Mouse (Mus musculus) gastrocnemius, adult 18-20 months (tissue): ENCODE measurements around the gene Sema5a. TPM values are rescaled to one million over a fixed set of nuclear protein-coding genes. Genes with fewer than 3 reads are reported as not detected.
A peak's percentile ranks its signal among the peaks of the same experiment; 100 is the strongest.

Source experiments
- DNase-seq: peaks from one replicate; pipeline ENCODE4 v3.0.0; 2021; ENCODE audit warnings: low spot score
- total RNA-seq, 2 experiments: library from RNA; stranded (reverse); gene quantifications; 2 replicates each; pipeline ENCODE4 v1.2.3; 2021

Gene Sema5a
- total RNA-seq, 2 experiments from 2014 or later = 2.3 to 2.9 TPM

DNA sequence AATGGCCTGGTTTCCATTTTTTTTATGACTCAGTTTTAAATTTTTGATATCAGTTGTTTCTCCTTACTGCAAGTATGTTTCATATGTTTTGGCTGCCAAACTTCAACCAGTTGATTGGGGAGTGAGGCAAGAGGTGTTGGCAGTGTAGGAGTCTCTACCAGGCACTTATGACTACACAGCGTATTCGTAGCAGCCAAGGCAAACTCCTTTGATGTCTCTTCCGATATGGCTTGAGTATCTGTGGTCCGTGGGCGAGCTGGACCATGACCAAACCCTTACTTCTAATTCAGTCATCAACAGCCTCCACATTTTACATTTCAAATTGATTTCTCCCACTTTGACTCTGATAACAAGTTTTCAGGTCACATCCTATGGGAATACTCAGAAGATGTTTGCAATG lies 52.7 kb downstream of the Sema5a start:
- DNase-seq = no peak

DNA sequence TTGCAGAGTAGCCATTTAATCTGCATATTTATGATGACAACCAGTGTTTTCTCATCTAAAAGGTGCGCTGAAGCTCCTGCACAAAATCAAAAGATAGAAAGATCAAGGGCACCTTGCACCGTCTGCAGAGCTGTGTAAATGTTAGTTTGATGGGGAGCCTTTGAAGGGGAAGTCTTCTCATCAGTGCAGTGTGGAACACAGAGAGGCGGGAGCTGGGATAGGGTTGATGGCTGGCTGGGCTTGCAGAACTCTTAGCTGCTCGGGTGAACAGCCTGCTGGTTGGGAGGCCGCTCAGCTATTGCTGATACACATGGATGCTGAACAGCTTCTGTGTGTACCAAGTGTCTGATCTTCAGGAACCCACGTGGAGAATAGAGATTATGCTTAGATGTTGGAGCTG lies 53.9 kb downstream of the Sema5a start:
- no peak for DNase-seq

DNA sequence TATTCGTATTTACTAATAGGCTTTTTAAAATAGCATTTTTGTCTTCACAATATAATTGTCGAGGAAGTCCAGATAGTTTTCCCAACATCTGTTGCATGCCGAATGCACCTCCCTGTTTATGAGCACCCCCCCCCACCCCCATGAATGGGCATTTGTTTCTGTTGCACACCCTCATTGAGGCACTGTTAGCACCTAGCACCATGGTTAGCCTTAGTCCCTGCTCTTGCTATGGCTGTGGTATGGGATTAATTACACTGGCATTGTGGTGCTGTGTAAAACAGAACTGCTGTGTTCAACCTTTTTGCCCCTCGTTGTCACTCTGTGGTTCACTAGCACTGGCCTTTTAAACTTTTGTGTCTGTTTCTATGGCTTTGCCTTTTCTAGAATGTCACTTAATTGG lies 56.4 kb downstream of the Sema5a start:
- no peak for DNase-seq

DNA sequence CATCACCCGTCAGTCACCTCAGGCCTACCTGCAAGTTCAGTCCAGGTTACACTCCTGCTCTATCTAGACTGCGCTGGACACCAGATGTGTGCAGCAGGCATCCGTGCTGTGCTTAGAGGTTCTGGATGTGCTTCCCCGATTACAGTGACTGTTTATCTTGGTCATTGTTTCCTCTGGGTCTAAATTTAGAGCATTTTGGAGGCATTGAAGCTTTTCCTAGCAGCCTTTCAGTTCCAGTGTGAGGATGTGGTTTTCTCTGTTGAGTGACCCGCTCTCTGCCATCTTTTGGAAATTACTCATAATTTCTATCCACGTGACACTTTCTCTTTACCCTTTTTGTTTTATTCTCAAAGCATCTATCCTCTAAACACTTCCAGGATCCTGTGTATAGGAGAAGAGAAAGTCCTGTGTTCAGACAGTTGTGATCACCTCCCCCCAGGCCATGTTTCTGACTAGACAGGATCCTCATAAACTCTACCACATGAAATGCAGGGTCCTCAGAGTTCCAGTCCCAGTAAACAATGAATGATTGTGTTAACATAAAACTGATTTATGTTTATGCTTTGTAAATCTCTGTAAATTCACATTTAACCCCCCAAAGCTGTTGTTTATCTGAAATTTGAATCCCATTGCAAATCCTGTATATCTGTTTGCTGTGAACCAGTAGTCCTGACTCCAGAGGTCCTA lies 62.1 kb downstream of the Sema5a start:
- no peak for DNase-seq

DNA sequence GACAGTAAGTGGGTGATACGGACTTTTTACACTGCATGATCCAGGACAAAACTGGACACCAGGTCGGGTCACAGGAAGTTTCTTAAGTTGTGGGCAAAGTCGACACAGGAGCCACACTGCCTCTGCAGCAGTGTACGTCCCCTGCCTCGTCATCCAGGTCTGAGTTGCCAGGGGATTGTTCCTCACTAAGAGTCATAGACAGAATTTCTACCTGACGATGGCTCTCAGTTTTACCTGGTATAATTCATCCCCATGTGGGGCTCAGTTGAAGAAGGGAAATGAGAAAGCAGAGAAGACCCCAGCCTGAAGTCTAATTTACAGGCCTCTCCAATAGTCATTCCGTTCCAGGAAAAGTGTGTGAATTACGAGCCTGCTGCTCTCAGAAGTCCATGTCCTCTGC lies 66.2 kb downstream of the Sema5a start:
- DNase-seq = no peak

DNA sequence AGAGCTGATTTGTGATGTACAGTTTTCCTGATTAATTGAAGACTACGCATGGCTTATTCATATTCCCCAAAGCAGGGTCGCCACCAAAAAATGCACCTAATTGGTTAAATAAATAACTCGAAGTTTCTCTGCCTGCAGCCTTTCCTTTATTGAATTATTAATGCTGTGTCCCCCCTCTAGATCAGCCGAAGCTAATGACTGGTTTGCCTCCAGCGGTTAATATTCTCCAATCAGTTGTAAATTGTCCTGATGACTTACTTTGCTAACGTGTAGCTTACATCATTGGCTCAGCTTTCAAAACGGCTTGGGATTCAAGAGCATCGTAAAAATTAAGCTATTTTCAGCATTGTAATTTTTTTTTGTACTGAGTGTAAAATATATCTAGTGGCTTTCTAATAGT lies 66.7 kb downstream of the Sema5a start:
- no peak for DNase-seq

DNA sequence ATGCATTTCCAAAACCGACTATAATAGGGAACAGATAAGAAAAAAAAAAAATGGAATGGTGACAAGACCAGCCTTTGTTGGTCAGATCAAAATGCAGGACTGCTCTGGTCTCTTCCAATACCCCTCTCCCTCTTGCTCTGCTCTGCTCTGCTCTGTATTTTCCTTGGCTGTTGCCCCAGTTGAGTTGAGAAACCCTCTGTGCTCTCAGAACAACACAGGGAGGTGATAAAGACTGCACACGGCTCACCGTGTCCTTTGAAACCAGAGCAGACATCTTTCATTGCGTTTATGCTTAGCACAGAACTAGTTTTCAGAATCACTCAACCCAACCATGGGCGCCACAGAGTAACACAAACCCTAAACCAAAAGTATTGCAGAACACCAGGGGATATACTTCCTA lies 72.5 kb downstream of the Sema5a start:
- no peak for DNase-seq

DNA sequence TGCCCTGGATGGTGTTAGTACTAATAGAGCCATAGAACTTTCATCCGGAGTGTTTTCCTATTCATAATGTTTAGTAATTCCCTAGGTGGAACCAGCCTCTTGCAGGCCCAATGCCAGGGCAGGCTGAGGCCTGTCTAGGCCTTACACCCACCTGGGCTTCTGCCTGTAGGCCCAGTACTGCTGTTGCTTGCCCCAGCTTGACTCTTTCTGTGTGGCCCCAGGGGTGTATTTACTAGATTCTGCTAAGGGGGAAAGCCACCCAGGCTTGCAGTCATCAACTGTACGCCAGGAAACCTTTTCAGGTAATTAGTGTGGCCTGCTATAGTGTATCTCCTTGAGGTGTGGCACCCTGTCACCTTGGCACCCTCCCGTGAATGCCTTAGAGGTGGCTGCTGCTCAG lies 76.1 kb downstream of the Sema5a start:
- no peak for DNase-seq

DNA sequence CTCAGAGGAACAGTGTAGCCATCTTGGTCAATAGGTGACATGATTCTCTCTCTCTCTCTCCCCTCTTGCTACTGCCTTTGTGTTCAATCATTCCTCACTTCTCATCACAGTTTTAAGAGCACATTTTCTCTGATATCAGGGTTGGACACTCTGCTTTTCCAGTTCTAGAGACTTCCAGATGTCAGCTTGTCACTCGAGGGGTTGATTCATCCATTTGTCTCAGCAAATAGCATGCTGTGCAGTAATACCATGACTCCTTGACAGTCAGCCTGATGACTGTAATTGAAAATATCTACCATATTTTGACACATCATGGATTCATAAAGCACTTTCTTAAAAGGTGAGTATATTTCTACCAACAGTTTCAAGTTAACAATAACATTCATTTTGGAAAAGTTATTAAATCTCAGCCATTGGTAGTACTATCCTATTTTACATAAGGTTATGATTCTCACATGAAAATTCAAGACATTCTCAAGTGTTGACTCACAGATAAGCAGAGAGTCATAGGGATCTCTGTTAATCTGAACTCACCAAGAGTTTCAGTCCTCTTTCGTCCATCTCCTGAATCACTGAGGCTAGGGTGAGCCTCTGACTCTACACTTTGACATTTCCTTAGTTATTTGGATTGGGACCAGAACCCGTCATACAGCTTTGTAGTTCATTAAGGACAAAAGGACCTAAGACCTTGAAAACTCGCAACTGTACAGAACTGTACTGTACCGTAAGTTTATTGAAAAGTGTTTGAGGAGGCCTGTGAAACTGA lies 78.0 kb downstream of the Sema5a start:
- no peak for DNase-seq

DNA sequence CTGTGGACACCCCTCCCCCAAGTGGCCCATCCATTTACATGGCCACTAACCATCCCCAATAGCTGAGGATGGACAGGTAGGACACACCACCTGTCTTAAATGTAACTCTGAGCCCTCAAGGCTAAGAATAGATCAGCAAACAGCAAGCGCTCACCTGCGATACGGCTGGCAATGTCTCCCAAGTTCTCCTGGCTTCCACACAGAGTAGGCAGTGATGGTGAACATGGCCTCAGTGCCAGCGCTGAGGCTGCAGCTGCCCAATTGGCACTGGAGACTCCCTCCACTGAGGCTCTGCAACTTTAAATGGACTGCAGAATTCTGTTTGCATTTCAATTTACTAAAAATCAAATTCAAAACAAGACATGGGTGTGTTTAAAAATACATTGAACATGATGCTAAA lies 78.6 kb downstream of the Sema5a start:
- DNase-seq = no peak

DNA sequence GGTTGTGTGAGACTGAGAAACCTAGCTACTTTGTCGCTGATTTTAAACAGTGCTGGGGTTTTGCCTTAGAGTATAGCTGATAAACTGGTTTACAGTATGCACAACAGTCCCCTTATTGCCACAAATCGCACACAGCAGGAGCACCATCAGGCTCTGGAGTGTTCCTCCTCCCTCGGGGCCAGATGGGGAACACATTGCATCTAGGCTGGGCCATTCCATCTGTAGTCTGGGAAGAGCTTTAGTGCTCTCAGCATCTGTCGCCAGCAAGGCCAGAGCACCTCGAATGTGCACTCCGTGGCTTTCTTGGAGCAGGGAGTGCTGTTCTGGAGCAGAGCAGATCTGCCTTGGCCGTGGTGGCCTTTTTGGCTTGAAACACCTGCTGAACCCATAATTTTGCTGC lies 79.5 kb downstream of the Sema5a start:
- DNase-seq = peak; percentile 17

DNA sequence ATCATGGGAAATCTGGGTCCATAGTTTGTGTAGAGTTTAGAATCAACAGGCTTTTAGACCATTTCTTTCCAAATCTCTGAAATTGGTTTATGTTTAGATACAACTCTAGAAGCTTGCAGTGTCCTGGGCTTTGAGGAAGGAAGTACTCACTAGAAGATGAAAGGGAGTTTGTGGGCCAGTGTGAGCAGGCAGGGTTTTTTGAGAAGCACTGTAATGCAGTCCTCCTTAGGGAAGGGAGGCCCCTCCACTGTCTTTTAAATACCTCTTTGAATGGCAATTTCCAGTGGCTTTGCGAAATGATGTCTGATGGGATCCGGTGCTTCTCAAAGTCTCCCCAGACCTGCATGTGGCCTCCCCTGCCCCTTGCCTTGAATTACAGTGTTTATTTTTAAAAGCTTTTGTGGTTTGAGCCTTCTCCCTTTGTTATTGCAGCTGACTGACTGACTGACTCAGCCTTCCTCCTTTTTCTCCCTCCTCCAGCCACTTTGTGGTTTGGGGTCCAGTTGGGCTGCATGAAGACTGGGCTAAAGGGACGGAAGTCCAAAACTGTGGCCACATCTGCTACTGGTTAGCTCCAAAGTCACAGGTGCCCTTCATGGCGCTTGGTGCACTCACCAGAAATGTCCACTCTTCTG lies 83.9 kb downstream of the Sema5a start:
- DNase-seq = no peak

DNA sequence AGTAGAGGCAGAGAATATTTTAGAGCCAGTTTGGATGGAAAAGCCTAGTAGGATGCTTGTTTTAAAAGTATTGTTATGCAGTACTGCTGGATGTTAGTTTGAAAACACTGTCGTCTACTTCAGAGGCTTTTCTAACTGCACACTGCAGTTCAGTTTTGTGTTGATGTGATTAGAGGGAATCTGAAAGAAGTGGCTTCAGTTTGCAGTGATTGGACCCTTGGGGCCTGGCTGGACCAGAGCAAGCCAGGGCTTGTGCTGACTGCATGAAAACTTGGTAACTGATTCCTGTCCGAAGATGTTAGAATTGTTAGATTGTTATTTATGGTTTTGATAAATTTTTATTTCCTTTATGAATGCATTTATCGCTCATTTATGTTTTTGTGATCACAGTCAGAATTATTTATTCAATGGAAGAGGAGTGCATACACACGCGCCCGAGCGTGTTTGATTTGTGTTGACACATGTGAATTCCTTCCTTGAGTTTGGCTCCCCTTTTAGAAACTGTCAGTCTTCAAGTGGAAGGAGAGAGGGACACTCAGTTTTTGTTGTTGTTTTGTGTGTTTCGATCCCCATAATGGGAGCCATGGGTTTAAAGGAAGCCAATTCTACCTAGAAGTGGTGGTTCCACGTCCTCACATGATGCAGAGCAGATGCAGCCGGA lies 85.2 kb downstream of the Sema5a start:
- peak; percentile 22 for DNase-seq

DNA sequence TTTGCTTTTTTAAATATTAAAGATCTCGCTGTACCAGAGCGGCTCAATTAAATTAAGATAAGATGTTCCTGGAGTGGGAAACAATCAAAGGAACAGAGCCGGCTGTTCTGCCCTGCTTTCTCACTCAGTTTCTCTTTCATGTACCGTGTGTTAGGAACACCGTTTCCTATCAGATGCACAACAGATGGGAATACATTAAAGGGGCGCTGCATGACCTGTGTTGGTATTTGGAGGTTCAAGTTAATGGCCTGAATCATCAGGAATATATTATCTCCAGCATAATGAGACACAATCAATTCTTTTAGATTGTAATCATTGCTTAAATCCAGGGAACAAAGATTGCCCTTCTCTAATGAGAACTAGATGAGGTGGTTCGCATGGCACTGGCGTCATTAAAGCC lies 85.8 kb downstream of the Sema5a start:
- DNase-seq = no peak

DNA sequence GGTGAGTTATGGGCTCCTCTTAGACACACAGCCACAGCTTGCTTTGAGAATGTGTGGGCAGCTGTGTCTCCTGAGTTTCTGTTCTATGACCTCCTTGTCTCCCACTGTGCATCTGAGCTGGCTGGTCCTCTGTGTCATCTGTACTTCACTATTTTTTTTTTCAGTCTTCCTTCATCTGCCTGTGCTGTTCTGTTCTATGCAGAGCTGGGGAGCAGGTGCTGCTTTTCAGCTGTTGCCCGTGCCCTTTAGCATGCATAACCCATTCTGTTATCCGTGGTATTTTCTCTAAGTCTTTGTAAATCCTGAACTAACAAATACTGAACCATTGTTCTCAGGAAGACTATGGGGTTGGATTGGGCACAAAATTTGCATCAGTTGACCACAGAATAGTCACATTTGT lies 86.4 kb downstream of the Sema5a start:
- DNase-seq = no peak

DNA sequence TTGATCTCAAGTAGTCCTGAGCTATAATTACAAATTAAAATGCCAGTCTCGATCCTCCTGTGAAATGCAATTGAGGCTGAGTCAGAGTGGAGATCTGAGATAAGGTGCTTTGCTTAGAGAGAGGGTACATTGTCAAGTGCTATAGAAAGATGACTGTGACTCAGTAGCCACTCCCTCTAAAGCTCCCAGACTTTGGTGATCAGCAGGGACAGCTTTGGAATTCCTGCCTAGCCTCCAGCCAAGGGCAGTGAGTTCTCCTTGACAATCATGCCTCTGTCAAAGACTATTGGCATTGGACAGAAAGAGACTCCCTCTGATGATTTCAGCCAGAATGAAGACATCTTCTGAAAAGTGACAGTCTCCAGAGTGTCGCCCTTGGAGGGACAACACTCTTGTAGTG lies 88.8 kb downstream of the Sema5a start:
- DNase-seq = no peak

DNA sequence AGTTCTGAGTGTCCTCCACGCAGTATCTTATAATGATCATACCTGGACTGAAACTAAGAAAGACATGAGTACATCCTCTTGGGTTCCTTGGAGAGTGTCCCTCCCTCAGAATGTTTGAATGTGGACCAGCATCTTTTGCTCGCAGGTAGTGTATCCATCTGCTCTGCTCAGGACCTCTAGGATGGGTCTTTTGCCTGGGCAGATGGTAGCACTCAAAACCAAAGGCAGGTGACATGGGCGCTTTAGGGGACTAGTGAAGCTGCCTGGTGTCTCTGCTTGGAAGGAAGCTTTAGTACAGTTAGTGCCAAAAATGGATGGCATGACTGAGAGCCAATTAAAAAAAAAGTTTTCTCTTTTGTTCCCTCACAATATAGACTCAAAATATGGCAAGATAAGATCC lies 93.2 kb downstream of the Sema5a start:
- DNase-seq = no peak

DNA sequence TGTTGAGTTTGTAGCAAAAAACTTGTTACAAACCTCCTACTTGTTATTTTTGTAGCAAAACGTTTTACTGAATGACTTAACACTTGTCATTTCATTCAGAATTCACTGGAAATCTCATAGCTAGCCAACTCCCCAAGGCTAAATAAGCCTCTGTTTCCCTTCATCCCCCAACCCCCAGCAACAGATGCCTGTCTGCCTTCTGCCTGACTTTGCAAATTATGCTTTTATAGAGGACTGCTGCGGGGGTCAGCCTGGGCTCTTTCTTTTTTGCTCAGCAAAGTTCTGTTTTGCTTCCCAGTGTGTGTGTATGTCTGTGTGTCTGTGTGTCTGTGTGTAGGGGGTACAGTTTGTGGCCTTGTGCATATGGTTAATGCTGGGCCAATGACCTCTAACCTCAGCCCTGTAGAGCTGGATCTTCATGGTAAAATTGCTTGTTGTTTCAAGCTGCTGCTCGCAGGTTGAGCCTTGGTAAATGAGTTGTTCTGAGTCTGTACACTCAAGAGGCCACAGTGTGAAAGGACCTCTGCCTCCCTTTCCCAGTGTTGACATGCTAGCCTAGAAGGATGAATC lies 94.2 kb downstream of the Sema5a start:
- DNase-seq = no peak

DNA sequence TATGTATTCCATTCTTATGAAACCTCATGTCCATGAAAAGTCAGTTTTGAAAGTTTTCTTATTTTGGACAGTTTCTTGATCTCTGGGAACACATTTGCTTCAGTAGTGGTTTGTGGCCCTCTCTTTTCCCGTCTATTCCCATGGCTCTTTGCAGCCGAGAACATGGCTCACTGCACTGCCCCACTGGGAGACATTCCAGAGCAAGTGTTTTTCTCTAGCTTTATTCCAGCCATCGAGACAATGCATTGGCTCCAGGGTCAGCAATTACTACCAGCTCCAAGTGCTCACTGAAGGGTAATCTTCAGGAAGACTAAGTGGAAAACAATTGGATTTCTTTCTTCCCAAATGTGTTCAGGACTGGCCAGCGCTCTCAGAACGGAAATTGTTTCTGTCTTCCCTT lies 94.8 kb downstream of the Sema5a start:
- DNase-seq = peak; percentile 52

DNA sequence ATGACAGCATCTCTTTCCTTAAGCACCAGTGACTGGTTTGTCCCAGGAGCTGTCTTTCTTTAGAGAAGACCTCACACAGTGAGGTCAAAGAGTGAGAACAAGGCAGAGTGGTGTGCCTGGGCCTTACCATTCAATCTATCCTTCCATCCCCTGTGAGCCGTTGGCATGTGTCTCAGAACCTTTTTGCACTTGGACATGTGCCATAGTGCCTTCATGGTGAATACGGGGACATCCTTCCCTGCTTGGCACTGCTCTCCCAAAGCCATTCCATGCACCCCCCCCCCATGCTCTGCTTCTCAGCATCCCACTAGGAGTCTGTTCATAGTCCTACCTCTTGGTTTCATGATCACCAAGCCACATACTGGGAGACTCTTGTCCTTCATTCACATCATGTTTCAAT lies 96.8 kb downstream of the Sema5a start:
- DNase-seq = no peak

DNA sequence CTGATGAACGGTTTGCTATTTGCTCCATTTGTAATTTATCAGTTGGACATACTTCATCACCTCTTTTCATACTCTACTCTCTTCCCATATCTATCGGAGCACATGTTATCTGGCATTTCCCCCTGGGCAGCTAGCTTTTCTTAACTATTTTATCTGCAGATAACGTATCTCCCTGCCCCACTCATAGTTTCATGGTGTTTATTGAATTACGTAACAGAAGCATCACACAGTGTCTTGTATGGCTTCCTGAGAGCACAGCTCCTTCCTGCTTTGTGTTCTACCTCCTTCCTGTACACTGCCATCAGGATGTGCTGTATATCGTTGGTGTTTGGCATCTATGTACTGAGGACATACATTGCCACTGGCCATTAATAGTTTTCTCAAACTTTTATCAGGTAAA lies 98.9 kb downstream of the Sema5a start:
- DNase-seq = no peak

DNA sequence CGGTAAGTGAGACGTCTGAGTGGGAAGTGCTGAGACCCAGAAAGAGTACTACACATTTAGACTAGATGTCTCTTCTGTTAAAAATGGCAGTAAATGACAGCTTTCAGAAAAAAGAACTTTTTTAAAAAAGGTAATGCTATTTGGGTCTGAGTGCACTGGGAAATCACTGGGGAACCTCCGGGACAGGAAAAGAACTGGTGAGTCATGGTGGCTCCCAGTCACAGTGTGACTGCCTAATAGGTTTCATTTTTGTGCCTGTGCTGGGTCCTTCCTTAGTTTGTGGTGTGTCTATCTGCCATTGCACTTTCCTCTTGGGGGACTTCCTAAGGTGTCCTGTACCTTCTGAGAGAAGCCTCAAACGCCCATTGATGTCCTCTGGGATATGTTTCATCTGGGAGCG lies 102.7 kb downstream of the Sema5a start:
- DNase-seq = no peak
